Mouse (Mus musculus): ENCODE measurements around the gene Hapln4. TPM values are rescaled to one million over a fixed set of nuclear protein-coding genes. Genes with fewer than 3 reads are reported as not detected.

Gene Hapln4
- total RNA-seq, 1 experiment = 2.2 TPM

DNA sequence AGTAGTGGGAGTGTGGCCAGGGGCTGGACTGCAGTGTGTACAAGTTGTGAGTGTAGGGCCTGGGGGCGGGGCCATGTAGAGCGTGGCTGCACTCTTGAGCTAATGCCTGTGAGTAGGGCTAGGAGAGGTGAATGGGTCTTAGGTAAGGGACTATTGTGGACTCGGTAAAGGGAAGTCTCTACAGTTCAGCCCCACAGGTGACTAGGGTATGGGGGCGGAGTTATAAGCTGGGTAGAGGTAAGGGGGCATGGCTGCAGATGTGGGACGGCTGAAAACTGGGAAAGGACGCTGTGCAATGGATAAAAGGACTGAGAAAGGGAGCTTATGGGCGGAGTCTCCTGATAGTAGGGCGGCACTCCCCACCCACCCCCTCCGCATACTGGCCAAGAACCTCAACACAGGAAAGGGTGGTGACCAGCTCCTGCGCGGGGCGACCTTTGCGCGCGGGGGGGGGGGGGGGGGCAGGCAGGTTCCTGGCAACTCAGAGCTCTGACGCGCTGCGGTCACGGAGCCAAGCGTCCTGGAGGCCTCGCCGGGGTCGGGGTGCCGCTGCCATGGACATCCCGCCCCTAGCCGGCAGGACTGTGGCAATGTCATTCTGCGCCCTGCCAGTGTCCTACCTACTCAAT is 10.7 kb upstream of the Hapln4 start, which contains the start of gene Tm6sf2:
Gene Tm6sf2 (plus strand): TSS at position 484 of the 629 bp plus-strand sequence.
- H3K36me3 ChIP-seq (ENCODE audit: control insufficient read depth, insufficient read depth, low read length, poor library complexity, severe bottlenecking) = peaks cover 18% of the 10 kb centered on the region; the same call in 1 of the 2 replicates
- in situ Hi-C loops (cut with MboI; ENCODE audit: low sequenced_read_pairs in 2 of 2, unreplicated experiment in 2 of 2) = no loop called here
- peak within 1 kb of the TSS; percentile 56 to 63 for H3K4me3 ChIP-seq (ENCODE audit: insufficient read depth in 1 of 2, low read depth in 1 of 2, low read length in 2 of 2, poor library complexity in 1 of 2, severe bottlenecking in 1 of 2)
- H3K9ac ChIP-seq (ENCODE audit: insufficient read depth, low read depth, low read length, poor library complexity, severe bottlenecking) = peak within 1 kb of the TSS; percentile 42; the same call in 1 of the 2 replicates
- no peak for TF ChIP-seq CHD2 (IDR thresholded peaks at IDR 0.05; ENCODE audit: low read depth, low read length)
- no peak for TF ChIP-seq ZC3H11A (IDR thresholded peaks at IDR 0.05; ENCODE audit: borderline replicate concordance, low read depth, low read length)
- TF ChIP-seq MAFK (IDR thresholded peaks at IDR 0.05; ENCODE audit: insufficient read depth, low read depth, low read length) = no peak
- no peak for TF ChIP-seq HCFC1 (IDR thresholded peaks at IDR 0.05; ENCODE audit: borderline replicate concordance, insufficient read depth, low read length)
- TF ChIP-seq ZNF384 (IDR thresholded peaks at IDR 0.05; ENCODE audit: low read depth, low read length) = no peak
- H3K9me3 ChIP-seq (ENCODE audit: control insufficient read depth, insufficient read depth, low read depth, low read length) = no peaks in the 10 kb centered on the region
- H3K4me1 ChIP-seq (ENCODE audit: control insufficient read depth in 2 of 2, insufficient read depth in 2 of 2, low read length in 2 of 2, poor library complexity in 1 of 2) = peaks cover 0 to 7% of the 10 kb centered on the region in 2 experiments; a peak in 1 of 4 replicates
- H3K27ac ChIP-seq (ENCODE audit: insufficient read depth, low read depth, low read length, poor library complexity, severe bottlenecking) = no peak within 1 kb of the TSS
- DNase-seq (ENCODE audit: low read depth, low spot score) = peak; percentile 51

DNA sequence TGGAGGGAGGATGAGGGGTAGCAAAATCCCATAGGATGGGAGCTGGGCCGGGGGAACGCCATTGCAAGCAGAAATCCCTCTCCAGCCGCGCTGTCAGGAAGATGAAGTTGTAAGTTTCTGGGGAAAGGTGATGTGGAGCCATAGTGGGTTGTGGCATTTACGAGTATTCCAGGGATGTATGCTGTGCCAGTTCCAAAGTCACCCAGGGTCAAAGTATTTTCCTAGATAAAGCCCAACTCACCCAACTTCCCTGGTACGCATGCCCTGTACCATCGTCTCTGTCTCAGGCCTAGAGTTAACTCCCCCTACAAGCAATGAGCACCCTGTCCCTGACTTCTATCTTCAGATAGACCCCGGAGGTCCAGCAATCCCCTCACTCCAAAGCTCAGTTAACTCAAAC is 10.1 kb upstream of the Hapln4 start:
- no peak for DNase-seq (ENCODE audit: low read depth, low spot score)
- TF ChIP-seq CHD2 (IDR thresholded peaks at IDR 0.05; ENCODE audit: low read depth, low read length) (no peak), ZNF384 (IDR thresholded peaks at IDR 0.05; ENCODE audit: low read depth, low read length) (no peak), HCFC1 (IDR thresholded peaks at IDR 0.05; ENCODE audit: borderline replicate concordance, insufficient read depth, low read length) (no peak), MAFK (IDR thresholded peaks at IDR 0.05; ENCODE audit: insufficient read depth, low read depth, low read length) (no peak), ZC3H11A (IDR thresholded peaks at IDR 0.05; ENCODE audit: borderline replicate concordance, low read depth, low read length) (no peak)
- in situ Hi-C loops (cut with MboI; ENCODE audit: low sequenced_read_pairs in 2 of 2, unreplicated experiment in 2 of 2) = no loop called here
- Histone ChIP-seq H3K9ac (ENCODE audit: insufficient read depth, low read depth, low read length, poor library complexity, severe bottlenecking) (peak overlapping the region; percentile 42; the same call in 1 of the 2 replicates), H3K4me1 (ENCODE audit: control insufficient read depth in 2 of 2, insufficient read depth in 2 of 2, low read length in 2 of 2, poor library complexity in 1 of 2) (peaks cover 0 to 7% of the 10 kb centered on the region in 2 experiments; a peak in 1 of 4 replicates), H3K9me3 (ENCODE audit: control insufficient read depth, insufficient read depth, low read depth, low read length) (no peaks in the 10 kb centered on the region), H3K27ac (ENCODE audit: insufficient read depth, low read depth, low read length, poor library complexity, severe bottlenecking) (no peak overlapping the region), H3K36me3 (ENCODE audit: control insufficient read depth, insufficient read depth, low read length, poor library complexity, severe bottlenecking) (peaks cover 18% of the 10 kb centered on the region; the same call in 1 of the 2 replicates), H3K4me3 (ENCODE audit: insufficient read depth in 1 of 2, low read depth in 1 of 2, low read length in 2 of 2, poor library complexity in 1 of 2, severe bottlenecking in 1 of 2) (peak overlapping the region; percentile 56 to 63)

DNA sequence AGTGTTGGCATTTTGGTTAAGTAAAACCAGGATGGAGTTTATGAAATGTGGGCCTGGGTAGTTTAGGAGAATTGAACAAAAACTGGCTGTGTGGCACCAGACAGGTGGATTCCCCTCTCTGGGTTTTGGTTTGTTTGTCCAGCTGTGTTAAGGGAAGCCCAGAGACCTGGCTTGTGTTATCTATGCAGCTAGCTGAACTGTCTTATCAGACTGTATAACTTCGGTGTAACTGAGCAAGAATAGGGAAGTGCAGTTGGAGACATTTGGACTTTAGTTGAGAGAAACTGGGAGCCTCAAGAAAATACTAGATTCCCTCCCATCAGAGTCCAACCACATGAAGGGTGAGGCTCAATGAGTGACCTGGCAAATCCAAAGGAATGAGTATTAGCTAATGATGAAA is 9.6 kb upstream of the Hapln4 start:
- H3K4me1 ChIP-seq (ENCODE audit: control insufficient read depth in 2 of 2, insufficient read depth in 2 of 2, low read length in 2 of 2, poor library complexity in 1 of 2) = peaks cover 0 to 7% of the 10 kb centered on the region in 2 experiments; a peak in 1 of 4 replicates
- DNase-seq (ENCODE audit: low read depth, low spot score) = no peak
- H3K4me3 ChIP-seq (ENCODE audit: insufficient read depth in 1 of 2, low read depth in 1 of 2, low read length in 2 of 2, poor library complexity in 1 of 2, severe bottlenecking in 1 of 2) = no peak overlapping the region
- no peak overlapping the region for H3K9ac ChIP-seq (ENCODE audit: insufficient read depth, low read depth, low read length, poor library complexity, severe bottlenecking)
- in situ Hi-C loops (cut with MboI; ENCODE audit: low sequenced_read_pairs in 2 of 2, unreplicated experiment in 2 of 2) = no loop called here
- peaks cover 18% of the 10 kb centered on the region; the same call in 1 of the 2 replicates for H3K36me3 ChIP-seq (ENCODE audit: control insufficient read depth, insufficient read depth, low read length, poor library complexity, severe bottlenecking)
- no peaks in the 10 kb centered on the region for H3K9me3 ChIP-seq (ENCODE audit: control insufficient read depth, insufficient read depth, low read depth, low read length)
- TF ChIP-seq ZC3H11A (IDR thresholded peaks at IDR 0.05; ENCODE audit: borderline replicate concordance, low read depth, low read length) (no peak), HCFC1 (IDR thresholded peaks at IDR 0.05; ENCODE audit: borderline replicate concordance, insufficient read depth, low read length) (no peak), ZNF384 (IDR thresholded peaks at IDR 0.05; ENCODE audit: low read depth, low read length) (no peak), MAFK (IDR thresholded peaks at IDR 0.05; ENCODE audit: insufficient read depth, low read depth, low read length) (no peak), CHD2 (IDR thresholded peaks at IDR 0.05; ENCODE audit: low read depth, low read length) (no peak)
- H3K27ac ChIP-seq (ENCODE audit: insufficient read depth, low read depth, low read length, poor library complexity, severe bottlenecking) = no peak overlapping the region

DNA sequence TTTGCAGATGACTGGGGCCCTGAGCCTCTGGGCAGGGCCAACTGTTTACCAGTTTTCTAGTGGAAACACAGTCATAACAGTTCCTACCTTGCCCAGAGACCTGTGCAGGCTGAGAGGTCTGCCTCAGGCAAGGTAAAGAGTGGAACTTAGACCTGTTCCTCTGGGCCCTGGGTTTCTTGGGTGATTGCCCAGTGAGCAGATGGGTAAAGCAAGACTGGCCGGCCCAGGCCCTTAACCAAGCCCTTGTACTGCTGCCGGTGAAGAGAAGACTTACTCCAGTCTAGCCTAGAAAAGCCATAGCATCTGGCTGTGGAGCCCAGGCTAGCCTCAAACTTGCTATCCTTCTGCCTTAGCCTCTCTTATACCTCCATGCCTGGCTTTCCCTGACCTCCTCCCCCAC is 1.3 kb upstream of the Hapln4 start:
- Histone ChIP-seq H3K9me3 (ENCODE audit: control insufficient read depth, insufficient read depth, low read depth, low read length) (no peaks in the 10 kb centered on the region), H3K4me1 (ENCODE audit: control insufficient read depth in 2 of 2, insufficient read depth in 2 of 2, low read length in 2 of 2, poor library complexity in 1 of 2) (peaks cover 0 to 14% of the 10 kb centered on the region in 2 experiments; a peak in 1 of 4 replicates), H3K36me3 (ENCODE audit: control insufficient read depth, insufficient read depth, low read length, poor library complexity, severe bottlenecking) (no peaks in the 10 kb centered on the region), H3K9ac (ENCODE audit: insufficient read depth, low read depth, low read length, poor library complexity, severe bottlenecking) (no peak overlapping the region), H3K4me3 (ENCODE audit: insufficient read depth in 1 of 2, low read depth in 1 of 2, low read length in 2 of 2, poor library complexity in 1 of 2, severe bottlenecking in 1 of 2) (no peak overlapping the region), H3K27ac (ENCODE audit: insufficient read depth, low read depth, low read length, poor library complexity, severe bottlenecking) (no peak overlapping the region)
- in situ Hi-C loops (cut with MboI; ENCODE audit: low sequenced_read_pairs in 2 of 2, unreplicated experiment in 2 of 2) = no loop called here
- no peak for TF ChIP-seq CHD2 (IDR thresholded peaks at IDR 0.05; ENCODE audit: low read depth, low read length)
- no peak for TF ChIP-seq ZC3H11A (IDR thresholded peaks at IDR 0.05; ENCODE audit: borderline replicate concordance, low read depth, low read length)
- TF ChIP-seq ZNF384 (IDR thresholded peaks at IDR 0.05; ENCODE audit: low read depth, low read length) = no peak
- no peak for TF ChIP-seq HCFC1 (IDR thresholded peaks at IDR 0.05; ENCODE audit: borderline replicate concordance, insufficient read depth, low read length)
- no peak for TF ChIP-seq MAFK (IDR thresholded peaks at IDR 0.05; ENCODE audit: insufficient read depth, low read depth, low read length)
- DNase-seq (ENCODE audit: low read depth, low spot score) = no peak

Data from ES-E14 (cell line).